Mouse (Mus musculus): ENCODE data around the gene Xlr5a. TPM values are rescaled to one million over a fixed set of nuclear protein-coding genes. Genes with fewer than 3 reads are reported as not detected.
"Not testable (repeated sequence)": the region's sequence is repeated elsewhere in the genome, so short reads cannot be mapped to it uniquely, and the experiment has no call there.

The Xlr5a gene
- polyA plus RNA-seq, 1 experiment from 2014 or later: not detected

- not testable (repeated sequence) for H3K4me1 ChIP-seq (ENCODE audit: insufficient read depth, low read length); H3K4me2 ChIP-seq (replicated peaks; ENCODE audit: low read depth, low read length); H3K36me3 ChIP-seq (ENCODE audit: insufficient read depth, low read length); H3K27me3 ChIP-seq (ENCODE audit: insufficient read depth, low read length); H3K4me3 ChIP-seq (ENCODE audit: low read length); H3K27ac ChIP-seq (ENCODE audit: low read length); H3K9ac ChIP-seq (replicated peaks; ENCODE audit: low read length); H3K9me3 ChIP-seq (ENCODE audit: low read length); ATAC-seq (ENCODE audit: low FRiP score, low TSS enrichment)
- WGBS: 87% methylated on average over 14 of the region's 14 CpGs
Measured at GRCm38 (mm10) chrX:73265270-73265669, 27.5 kb downstream of the Xlr5a start, which contains the start of gene Xlr3c. Xlr3c (minus strand) TSS chrX:73265390.

- 88% methylated on average over 1 of the region's 2 CpGs for WGBS
- H3K4me3 ChIP-seq (ENCODE audit: low read length); H3K9ac ChIP-seq (replicated peaks; ENCODE audit: low read length); H3K27me3 ChIP-seq (ENCODE audit: insufficient read depth, low read length); H3K9me3 ChIP-seq (ENCODE audit: low read length); ATAC-seq (ENCODE audit: low FRiP score, low TSS enrichment); H3K27ac ChIP-seq (ENCODE audit: low read length); H3K4me2 ChIP-seq (replicated peaks; ENCODE audit: low read depth, low read length); H3K36me3 ChIP-seq (ENCODE audit: insufficient read depth, low read length); H3K4me1 ChIP-seq (ENCODE audit: insufficient read depth, low read length): not testable (repeated sequence)
Measured at GRCm38 (mm10) chrX:73262428-73262827, 30.3 kb downstream of the Xlr5a start.

- not testable (repeated sequence) for H3K9ac ChIP-seq (replicated peaks; ENCODE audit: low read length); H3K4me1 ChIP-seq (ENCODE audit: insufficient read depth, low read length); H3K27ac ChIP-seq (ENCODE audit: low read length); ATAC-seq (ENCODE audit: low FRiP score, low TSS enrichment); H3K27me3 ChIP-seq (ENCODE audit: insufficient read depth, low read length); H3K4me2 ChIP-seq (replicated peaks; ENCODE audit: low read depth, low read length); H3K9me3 ChIP-seq (ENCODE audit: low read length); H3K36me3 ChIP-seq (ENCODE audit: insufficient read depth, low read length); H3K4me3 ChIP-seq (ENCODE audit: low read length)
- WGBS: 90% methylated on average over 9 of the region's 14 CpGs
Measured at GRCm38 (mm10) chrX:73242821-73243325, 49.9 kb downstream of the Xlr5a start, which contains the start of gene Xlr4c. Xlr4c (minus strand) TSS chrX:73243130.

- no peak for ATAC-seq (ENCODE audit: low FRiP score, low TSS enrichment)
- 35% methylated on average over 3 of the region's 3 CpGs for whole genome bisulfite sequencing
Measured at GRCm38 (mm10) chrX:73229288-73229687, 63.5 kb downstream of the Xlr5a start.

GRCm38 (mm10) chrX:73228606-73229214 lies 64.1 kb downstream of the Xlr5a start:
- 24% methylated on average over 51 of the region's 51 CpGs for WGBS
- peak; percentile 74 for ATAC-seq (ENCODE audit: low FRiP score, low TSS enrichment)
- H3K4me1 ChIP-seq (ENCODE audit: insufficient read depth, low read length): peaks cover 5% of the 10 kb centered on the region; the same call in 1 of the 2 replicates
- peak overlapping the region; percentile 75 for H3K4me2 ChIP-seq (replicated peaks; ENCODE audit: low read depth, low read length)
- H3K9me3 ChIP-seq (ENCODE audit: low read length): no peaks in the 10 kb centered on the region
- peak overlapping the region; percentile 90 for H3K27ac ChIP-seq (ENCODE audit: low read length)
- no peaks in the 10 kb centered on the region; the same call in 1 of the 2 replicates for H3K27me3 ChIP-seq (ENCODE audit: insufficient read depth, low read length)
- H3K9ac ChIP-seq (replicated peaks; ENCODE audit: low read length): peak overlapping the region; percentile 73
- H3K36me3 ChIP-seq (ENCODE audit: insufficient read depth, low read length): no peaks in the 10 kb centered on the region
- peak overlapping the region; percentile 60 for H3K4me3 ChIP-seq (ENCODE audit: low read length)

More at GRCm38 (mm10) chrX:73229288-73229687, 63.5 kb downstream of the Xlr5a start:
- no peaks in the 10 kb centered on the region; the same call in 1 of the 2 replicates for H3K27me3 ChIP-seq (ENCODE audit: insufficient read depth, low read length)
- peaks cover 5% of the 10 kb centered on the region; the same call in 1 of the 2 replicates for H3K4me1 ChIP-seq (ENCODE audit: insufficient read depth, low read length)
- H3K36me3 ChIP-seq (ENCODE audit: insufficient read depth, low read length): no peaks in the 10 kb centered on the region
- peak overlapping the region; percentile 60 for H3K4me3 ChIP-seq (ENCODE audit: low read length)
- H3K4me2 ChIP-seq (replicated peaks; ENCODE audit: low read depth, low read length): peak overlapping the region; percentile 75
- H3K9me3 ChIP-seq (ENCODE audit: low read length): no peaks in the 10 kb centered on the region
- H3K9ac ChIP-seq (replicated peaks; ENCODE audit: low read length): peak overlapping the region; percentile 73
- H3K27ac ChIP-seq (ENCODE audit: low read length): no peak overlapping the region

GRCm38 (mm10) chrX:73227914-73228605 lies 64.7 kb downstream of the Xlr5a start, which contains the start of gene F8a:
F8a (plus strand) TSS chrX:73228291.
- peaks cover 5% of the 10 kb centered on the region; the same call in 1 of the 2 replicates for H3K4me1 ChIP-seq (ENCODE audit: insufficient read depth, low read length)
- peak within 1 kb of the TSS; percentile 75 for H3K4me2 ChIP-seq (replicated peaks; ENCODE audit: low read depth, low read length)
- no peaks in the 10 kb centered on the region for H3K9me3 ChIP-seq (ENCODE audit: low read length)
- H3K4me3 ChIP-seq (ENCODE audit: low read length): peak within 1 kb of the TSS; percentile 60
- no peaks in the 10 kb centered on the region for H3K36me3 ChIP-seq (ENCODE audit: insufficient read depth, low read length)
- ATAC-seq (ENCODE audit: low FRiP score, low TSS enrichment): peak; percentile 95
- WGBS: 15% methylated on average over 39 of the region's 39 CpGs
- peak within 1 kb of the TSS; percentile 90 for H3K27ac ChIP-seq (ENCODE audit: low read length)
- H3K27me3 ChIP-seq (ENCODE audit: insufficient read depth, low read length): no peaks in the 10 kb centered on the region; the same call in 1 of the 2 replicates
- peak within 1 kb of the TSS; percentile 73 for H3K9ac ChIP-seq (replicated peaks; ENCODE audit: low read length)

- Histone ChIP-seq H3K27me3 (ENCODE audit: insufficient read depth, low read length) (no peaks in the 10 kb centered on the region; the same call in 1 of the 2 replicates), H3K4me1 (ENCODE audit: insufficient read depth, low read length) (peaks cover 5% of the 10 kb centered on the region; the same call in 1 of the 2 replicates), H3K9ac (replicated peaks; ENCODE audit: low read length) (no peak overlapping the region), H3K27ac (ENCODE audit: low read length) (no peak overlapping the region), H3K36me3 (ENCODE audit: insufficient read depth, low read length) (no peaks in the 10 kb centered on the region), H3K4me2 (replicated peaks; ENCODE audit: low read depth, low read length) (no peak overlapping the region), H3K4me3 (ENCODE audit: low read length) (no peak overlapping the region), H3K9me3 (ENCODE audit: low read length) (no peaks in the 10 kb centered on the region)
- no peak for ATAC-seq (ENCODE audit: low FRiP score, low TSS enrichment)
- WGBS: 46% methylated on average over 1 of the region's 1 CpGs
Measured at GRCm38 (mm10) chrX:73225365-73225764, 67.4 kb downstream of the Xlr5a start.

GRCm38 (mm10) chrX:73213819-73214564 lies 78.8 kb downstream of the Xlr5a start, which contains the start of gene Xlr4b:
Xlr4b (plus strand) TSS chrX:73214333.
- not testable (repeated sequence) for H3K4me1 ChIP-seq (ENCODE audit: insufficient read depth, low read length); ATAC-seq (ENCODE audit: low FRiP score, low TSS enrichment); H3K27me3 ChIP-seq (ENCODE audit: insufficient read depth, low read length); H3K36me3 ChIP-seq (ENCODE audit: insufficient read depth, low read length); H3K27ac ChIP-seq (ENCODE audit: low read length); H3K4me2 ChIP-seq (replicated peaks; ENCODE audit: low read depth, low read length); H3K9ac ChIP-seq (replicated peaks; ENCODE audit: low read length); H3K4me3 ChIP-seq (ENCODE audit: low read length); H3K9me3 ChIP-seq (ENCODE audit: low read length)
- WGBS: 72% methylated on average over 14 of the region's 19 CpGs

GRCm38 (mm10) chrX:73191934-73192333 lies 100.8 kb downstream of the Xlr5a start, which contains the start of gene Xlr3b:
Xlr3b (plus strand) TSS chrX:73192207.
- H3K4me2 ChIP-seq (replicated peaks; ENCODE audit: low read depth, low read length); ATAC-seq (ENCODE audit: low FRiP score, low TSS enrichment); H3K36me3 ChIP-seq (ENCODE audit: insufficient read depth, low read length); H3K9me3 ChIP-seq (ENCODE audit: low read length); H3K9ac ChIP-seq (replicated peaks; ENCODE audit: low read length); H3K4me3 ChIP-seq (ENCODE audit: low read length); H3K4me1 ChIP-seq (ENCODE audit: insufficient read depth, low read length); H3K27ac ChIP-seq (ENCODE audit: low read length); H3K27me3 ChIP-seq (ENCODE audit: insufficient read depth, low read length): not testable (repeated sequence)
- 81% methylated on average over 12 of the region's 12 CpGs for WGBS

All from kidney, embryonic 16.5 days (tissue).